Mouse (Mus musculus): ENCODE measurements around the gene St5. TPM values are rescaled to one million over a fixed set of nuclear protein-coding genes. Genes with fewer than 3 reads are reported as not detected.
A peak's percentile ranks its signal among the peaks of the same experiment; 100 is the strongest.

Gene St5
- total and polyA plus RNA-seq, 3 experiments = 2.6 to 3.4 TPM; not detected in 1

DNA sequence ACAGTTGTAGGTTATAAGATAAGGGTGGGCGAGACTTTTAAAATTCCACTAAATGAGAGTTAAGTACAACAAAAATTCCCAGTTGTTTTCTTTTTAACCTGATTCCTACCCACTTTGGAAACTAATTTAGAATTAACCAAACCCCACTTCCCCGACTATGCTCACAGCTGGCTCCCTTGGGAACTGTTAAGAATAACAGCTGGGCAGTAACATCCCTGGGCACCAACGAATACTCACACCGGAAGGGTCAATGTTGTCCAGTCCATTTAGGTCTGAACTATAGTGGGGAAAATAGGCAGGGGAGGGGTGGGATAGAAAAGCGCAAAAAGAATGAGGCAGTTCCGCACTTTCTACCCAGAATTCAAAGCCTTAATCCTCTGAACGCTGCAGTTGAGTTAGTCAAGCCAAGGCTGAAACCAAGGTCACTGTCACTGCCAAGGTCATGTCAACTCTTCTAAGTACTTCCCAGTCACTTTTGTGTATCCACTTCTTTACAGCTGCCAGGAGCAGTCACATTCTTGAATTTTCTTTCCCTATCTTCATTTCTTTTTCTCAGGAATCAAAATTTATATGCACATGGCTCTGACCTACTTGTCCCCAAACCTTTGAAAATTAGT, 96.3 kb downstream of the St5 start:
- Histone ChIP-seq H3K9me3 (replicated peaks; ENCODE audit: insufficient read depth, low read length) (no peaks in the 10 kb centered on the region), H3K4me1 (ENCODE audit: control insufficient read depth in 1 of 2, insufficient read depth in 2 of 2, low read length in 2 of 2) (no peaks in the 10 kb centered on the region; a peak in 1 of 4 replicates), H3K79me2 (ENCODE audit: control insufficient read depth, insufficient read depth, low read length, poor library complexity) (no peaks in the 10 kb centered on the region), H3K9ac (ENCODE audit: control insufficient read depth, low read depth, low read length, poor library complexity, severe bottlenecking) (no peak overlapping the region), H3K27me3 (ENCODE audit: control insufficient read depth in 1 of 2, insufficient read depth in 2 of 2, low read length in 2 of 2) (no peaks in the 10 kb centered on the region), H3K27ac (ENCODE audit: control insufficient read depth, low read depth, low read length) (no peak overlapping the region), H3K4me3 (ENCODE audit: control insufficient read depth in 1 of 2, insufficient read depth in 1 of 2, low read depth in 2 of 2, low read length in 2 of 2) (no peak overlapping the region), H3K36me3 (ENCODE audit: control insufficient read depth in 1 of 2, insufficient read depth in 2 of 2, low read length in 2 of 2) (no peaks in the 10 kb centered on the region)
- DNase-seq (ENCODE audit: low read depth, low spot score) = no peak
- TF ChIP-seq KAT2A (conservative IDR thresholded peaks at IDR 0.05; ENCODE audit: low read depth, low read length) = no peak
- TF ChIP-seq RCOR1 (IDR thresholded peaks at IDR 0.05; ENCODE audit: low read depth, low read length) = no peak
- TF ChIP-seq ZC3H11A (IDR thresholded peaks at IDR 0.05; ENCODE audit: low read depth, low read length) = no peak
- no peak for TF ChIP-seq USF1 (IDR thresholded peaks at IDR 0.05; ENCODE audit: low read depth, low read length)

DNA sequence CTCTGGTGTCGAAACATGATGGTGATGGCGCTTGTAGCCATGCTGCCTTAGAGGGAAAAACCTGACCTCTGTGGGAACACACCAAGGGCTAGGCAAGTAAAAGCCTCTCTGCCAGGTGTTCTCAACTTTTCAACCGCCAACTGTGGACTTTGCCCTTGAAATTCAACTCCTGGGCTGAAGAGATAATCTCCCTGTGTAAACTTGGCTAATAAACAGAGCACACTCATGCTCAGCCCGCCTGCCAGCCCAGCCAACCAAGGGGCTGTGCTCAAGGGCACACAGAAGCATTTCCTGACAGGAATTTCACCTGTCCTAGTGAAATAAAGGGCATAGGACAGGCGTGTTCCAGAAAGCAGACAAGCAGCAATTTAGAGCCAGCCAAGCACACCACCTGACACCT, 100.8 kb downstream of the St5 start:
- TF ChIP-seq MEF2A (IDR thresholded peaks at IDR 0.05; ENCODE audit: extremely low read depth, insufficient replicate concordance, low read depth, low read length, poor library complexity, severe bottlenecking) (no peak), ETS1 (IDR thresholded peaks at IDR 0.05; ENCODE audit: low read depth, low read length) (no peak), ZMIZ1 (IDR thresholded peaks at IDR 0.05; ENCODE audit: low read depth, low read length) (no peak), TCF12 (IDR thresholded peaks at IDR 0.05; ENCODE audit: low read depth, low read length) (peak; percentile 46; the same call in 1 of the 2 replicates), E2F4 (IDR thresholded peaks at IDR 0.05; ENCODE audit: borderline replicate concordance, low read depth, low read length) (no peak), MXI1 (IDR thresholded peaks at IDR 0.05; ENCODE audit: low read depth, low read length) (no peak), POLR2AphosphoS5 (IDR thresholded peaks at IDR 0.05; ENCODE audit: borderline replicate concordance, low read depth, low read length) (no peak), BHLHE40 (IDR thresholded peaks at IDR 0.05; ENCODE audit: borderline replicate concordance, low read depth, low read length) (no peak), NRF1 (IDR thresholded peaks at IDR 0.05; ENCODE audit: insufficient read depth, low read depth, low read length, poor library complexity, severe bottlenecking) (no peak), EP300 (IDR thresholded peaks at IDR 0.05; ENCODE audit: low read depth in 1 of 2, low read length in 2 of 2) (peak in 1 of 2 experiments; percentile 35; a peak in 1 of 4 replicates), ZKSCAN1 (IDR thresholded peaks at IDR 0.05; ENCODE audit: low read depth, low read length) (no peak), JUND (IDR thresholded peaks at IDR 0.05; ENCODE audit: low read depth, low read length) (no peak)
- peaks cover 0 to 3% of the 10 kb centered on the region in 2 experiments; a peak in 2 of 4 replicates for H3K4me1 ChIP-seq (ENCODE audit: control insufficient read depth in 1 of 2, insufficient read depth in 2 of 2, low read length in 2 of 2)
- no peaks in the 10 kb centered on the region for H3K27me3 ChIP-seq (ENCODE audit: control insufficient read depth in 1 of 2, insufficient read depth in 2 of 2, low read length in 2 of 2)
- no peak for DNase-seq (ENCODE audit: low read depth, low spot score)
- H3K9ac ChIP-seq (ENCODE audit: control insufficient read depth, low read depth, low read length, poor library complexity, severe bottlenecking) = no peak overlapping the region
- H3K9me3 ChIP-seq (replicated peaks; ENCODE audit: insufficient read depth, low read length) = no peaks in the 10 kb centered on the region
- no peak overlapping the region for H3K4me3 ChIP-seq (ENCODE audit: control insufficient read depth in 1 of 2, insufficient read depth in 1 of 2, low read depth in 2 of 2, low read length in 2 of 2)
- H3K36me3 ChIP-seq (ENCODE audit: control insufficient read depth in 1 of 2, insufficient read depth in 2 of 2, low read length in 2 of 2) = no peaks in the 10 kb centered on the region
- no peaks in the 10 kb centered on the region for H3K79me2 ChIP-seq (ENCODE audit: control insufficient read depth, insufficient read depth, low read length, poor library complexity)
- no peak overlapping the region for H3K27ac ChIP-seq (ENCODE audit: control insufficient read depth, low read depth, low read length)
